Mouse (Mus musculus) CD4-positive helper T cell, adult 2 months (primary cell): ENCODE results near the gene Gm3415.
"Not testable (repeated sequence)": the region's sequence is repeated elsewhere in the genome, so short reads cannot be mapped to it uniquely, and the experiment has no call there.

Experiments used
- DNase-seq: peaks from one replicate; pipeline ENCODE4 v3.0.0-alpha.2; 2012; ENCODE audit warnings: low read depth, missing footprints, low spot score

Gene Gm3415

DNA sequence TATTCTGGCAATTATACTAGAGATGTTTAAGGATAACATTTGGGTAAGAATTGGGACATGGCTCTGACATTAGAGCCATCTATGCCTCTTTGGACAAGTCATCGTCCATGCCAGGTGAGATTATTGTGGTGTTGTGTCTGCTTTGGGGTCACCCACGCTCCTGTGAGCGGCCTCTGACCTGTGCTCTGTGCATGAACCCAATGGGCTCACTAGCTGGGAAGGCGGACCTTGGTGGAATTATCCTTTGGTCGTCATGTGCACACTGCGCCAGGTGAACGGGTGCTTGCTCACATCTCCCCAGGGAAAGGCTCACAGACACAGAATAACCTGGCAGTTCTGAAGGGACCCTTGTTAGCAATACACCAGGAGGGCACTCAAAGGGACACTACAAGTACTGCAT lies 43.3 kb downstream of the Gm3415 start:
- not testable (repeated sequence) for DNase-seq

DNA sequence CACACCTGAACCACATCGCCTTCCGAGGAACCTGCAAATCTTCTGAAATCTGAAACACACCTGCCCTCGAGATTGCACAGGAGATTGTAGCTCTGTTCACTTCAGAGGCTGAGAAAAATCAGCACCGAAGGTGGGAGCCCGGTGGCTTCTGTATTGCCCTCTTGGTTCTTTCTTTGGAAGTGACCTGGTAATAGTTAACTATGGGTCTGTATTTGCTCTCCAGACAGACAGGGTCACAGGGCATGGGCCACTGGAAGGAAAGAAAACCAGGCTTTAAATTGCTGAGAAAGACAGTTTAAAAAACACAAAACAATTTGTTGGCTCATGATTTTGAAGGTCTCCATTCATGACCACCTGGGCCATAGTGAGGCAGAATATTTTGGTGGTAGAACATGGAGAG lies 44.0 kb downstream of the Gm3415 start:
- no peak for DNase-seq

DNA sequence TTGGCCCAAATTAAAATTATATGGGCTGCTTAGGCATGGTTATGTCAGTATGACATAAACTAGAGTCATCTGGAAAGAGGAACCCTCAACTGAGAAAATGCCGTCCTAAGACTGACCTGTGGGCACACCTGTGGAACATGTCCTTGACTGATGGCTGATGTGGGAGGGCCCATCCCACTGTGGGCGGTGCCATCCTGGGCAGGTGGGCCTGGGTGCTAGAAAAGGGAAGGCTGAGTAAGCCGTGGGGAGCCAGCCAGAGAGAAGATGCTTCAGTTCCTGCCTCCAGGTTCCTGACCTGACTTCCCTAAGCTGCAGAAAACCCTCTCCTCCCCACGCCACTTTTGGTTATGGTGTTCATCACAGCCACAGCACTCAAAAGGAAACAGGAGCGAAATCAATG lies 50.3 kb downstream of the Gm3415 start:
- no peak for DNase-seq

DNA sequence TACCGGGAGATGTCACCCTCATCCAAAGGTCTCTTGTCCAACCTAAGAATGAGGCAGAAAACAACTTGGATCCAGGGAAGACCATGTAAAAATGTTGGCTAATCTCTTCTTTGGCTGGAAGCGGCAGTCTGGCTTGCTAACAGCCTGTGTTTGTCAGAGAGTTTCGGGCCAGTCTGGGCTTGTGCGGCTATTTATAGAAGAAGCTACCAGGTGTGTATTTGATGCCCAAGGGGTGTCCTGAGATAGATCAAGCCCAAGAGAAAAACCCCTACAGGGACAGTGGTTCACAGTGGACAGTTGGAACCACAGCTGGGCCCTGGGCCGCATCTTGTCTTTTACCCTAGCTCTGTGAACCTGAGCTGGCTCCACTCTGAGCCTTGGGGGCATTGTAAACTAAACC lies 51.0 kb downstream of the Gm3415 start:
- DNase-seq: no peak

DNA sequence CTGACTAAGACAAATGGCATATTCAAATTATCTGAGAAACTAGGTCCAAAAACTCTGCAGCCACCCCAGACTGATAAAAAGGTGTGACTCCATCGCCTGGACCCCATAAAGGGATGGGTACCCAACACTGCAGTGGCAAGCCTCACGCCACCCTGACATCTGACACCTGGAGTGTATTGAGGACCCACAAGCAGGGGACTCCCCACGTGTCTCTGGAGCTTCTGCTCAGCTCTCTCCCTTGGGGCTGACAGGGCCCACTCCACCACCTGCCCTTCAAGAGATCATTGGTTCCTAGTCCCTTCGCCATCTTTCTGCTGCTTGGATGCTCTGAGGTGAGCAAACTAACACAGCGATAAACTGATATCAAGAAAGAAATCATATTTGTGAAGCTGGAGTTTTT lies 51.9 kb downstream of the Gm3415 start:
- no peak for DNase-seq
